23 mouse cellular contexts compared by ENCODE assay signal in genomic region chr3:34577115-34577514, GRCm38 (mm10).
DNase-seq lines count a peak whose midpoint lies in the region; ATAC-seq and TF ChIP-seq lines count a peak whose summit lies in the region.
"Had no signal": no experiment of that assay in that cellular context is flagged by ENCODE, and none has a peak within 500 bp of the region (broad histone marks: within the 10 kb centered on the region; RNA-seq: fewer than 3 reads in every experiment).

No protein-coding gene starts in this region.

- H3K9ac ChIP-seq in forebrain, embryonic 12.5 days, result no peak overlapping the region
- H3K9ac ChIP-seq in hindbrain, embryonic 11.5 days (ENCODE audit: low read depth, low read length), result no peak overlapping the region
- H3K9ac ChIP-seq in hindbrain, postnatal 0 days (replicated peaks; ENCODE audit: low read length), result no peak overlapping the region
- no peak overlapping the region for H3K9ac ChIP-seq in midbrain, embryonic 15.5 days
- H3K9ac ChIP-seq in hindbrain, embryonic 14.5 days, result no peak overlapping the region
- H3K9ac ChIP-seq: embryonic facial prominence, embryonic 15.5 days; heart, embryonic 13.5 days had no signal

- no peak for DNase-seq in forebrain, embryonic 10.5 days (ENCODE audit: extremely low spot score, low spot score)
- no peak for DNase-seq in hindbrain, embryonic 11.5 days (ENCODE audit: low spot score)
- no peak for DNase-seq in hindbrain, postnatal 0 days (ENCODE audit: low spot score)
- DNase-seq in midbrain, embryonic 10.5 days (ENCODE audit: low spot score), result no peak
- DNase-seq in hindbrain, embryonic 14.5 days (ENCODE audit: low spot score), result no peak
- no peak for DNase-seq in thymus, adult 2 months
- DNase-seq: adrenal gland, adult 8-10 months; adrenal gland, postnatal 36 days; B cell, adult 2 months; cerebellum, adult 11 months; cerebellum, adult 8-10 months; embryo, embryonic 11 days; gastrocnemius, adult 2 months; gastrocnemius, postnatal 25 days; heart, postnatal 36 days had no signal

- no peak for TF ChIP-seq POLR2A in thymus, adult 2 months (IDR thresholded peaks at IDR 0.05; ENCODE audit: control insufficient read depth, extremely low read depth, insufficient read depth, low read length, poor library complexity)

- WGBS in forebrain, embryonic 12.5 days, result 44% methylated on average over 6 of the region's 6 CpGs
- WGBS in forebrain, embryonic 10.5 days, result 61% methylated on average over 6 of the region's 6 CpGs
- WGBS in hindbrain, embryonic 11.5 days, result 77% methylated on average over 6 of the region's 6 CpGs
- WGBS in hindbrain, postnatal 0 days, result 64% methylated on average over 6 of the region's 6 CpGs
- WGBS in midbrain, embryonic 15.5 days, result 45% methylated on average over 6 of the region's 6 CpGs
- WGBS in midbrain, embryonic 10.5 days, result 76% methylated on average over 6 of the region's 6 CpGs
- 54% methylated on average over 6 of the region's 6 CpGs for WGBS in hindbrain, embryonic 14.5 days
- 88% methylated on average over 6 of the region's 6 CpGs for WGBS in thymus, adult 2 months

- no peak overlapping the region for H3K4me2 ChIP-seq in forebrain, embryonic 12.5 days
- H3K4me2 ChIP-seq in hindbrain, embryonic 11.5 days (replicated peaks; ENCODE audit: low read depth, low read length), result no peak overlapping the region
- no peak overlapping the region for H3K4me2 ChIP-seq in hindbrain, postnatal 0 days (ENCODE audit: low read depth, low read length)
- no peak overlapping the region for H3K4me2 ChIP-seq in midbrain, embryonic 15.5 days
- H3K4me2 ChIP-seq in hindbrain, embryonic 14.5 days (replicated peaks), result no peak overlapping the region
- H3K4me2 ChIP-seq: embryonic facial prominence, embryonic 15.5 days; heart, embryonic 13.5 days had no signal

- TF ChIP-seq CTCF in hindbrain, postnatal 0 days (IDR thresholded peaks at IDR 0.05; ENCODE audit: low read depth), result no peak
- no peak for TF ChIP-seq CTCF in thymus, adult 2 months (IDR thresholded peaks at IDR 0.05; ENCODE audit: borderline replicate concordance, control insufficient read depth, extremely low read depth, insufficient read depth, low read length, poor library complexity)

- H3K36me3 ChIP-seq in forebrain, embryonic 12.5 days (replicated peaks), result 0 out of 2 replicates have a peak, but pooled peaks cover 4% of the 10 kb centered on the region
- H3K36me3 ChIP-seq in forebrain, embryonic 10.5 days (replicated peaks), result peaks cover 18% of the 10 kb centered on the region
- no peaks in the 10 kb centered on the region for H3K36me3 ChIP-seq in hindbrain, embryonic 11.5 days (ENCODE audit: control insufficient read depth, insufficient read depth, low read length)
- H3K36me3 ChIP-seq in hindbrain, postnatal 0 days (ENCODE audit: insufficient read depth, low read length), result no peaks in the 10 kb centered on the region
- no peaks in the 10 kb centered on the region for H3K36me3 ChIP-seq in midbrain, embryonic 15.5 days (replicated peaks)
- peaks cover 11% of the 10 kb centered on the region; the same call in 1 of the 2 replicates for H3K36me3 ChIP-seq in midbrain, embryonic 10.5 days
- H3K36me3 ChIP-seq in hindbrain, embryonic 14.5 days (replicated peaks; ENCODE audit: control insufficient read depth, insufficient read depth), result no peaks in the 10 kb centered on the region
- no peaks in the 10 kb centered on the region for H3K36me3 ChIP-seq in thymus, adult 2 months (ENCODE audit: control insufficient read depth, insufficient read depth, low read length)
- H3K36me3 ChIP-seq: embryonic facial prominence, embryonic 15.5 days; G1E; heart, embryonic 13.5 days had no signal

- H3K27me3 ChIP-seq in forebrain, embryonic 12.5 days, result peaks cover 13% of the 10 kb centered on the region
- H3K27me3 ChIP-seq in forebrain, embryonic 10.5 days (ENCODE audit: poor library complexity, severe bottlenecking), result peaks cover 59% of the 10 kb centered on the region
- H3K27me3 ChIP-seq in hindbrain, embryonic 11.5 days (ENCODE audit: control insufficient read depth, insufficient read depth, low read length), result no peaks in the 10 kb centered on the region
- H3K27me3 ChIP-seq in hindbrain, postnatal 0 days (ENCODE audit: insufficient read depth, low read length), result no peaks in the 10 kb centered on the region
- H3K27me3 ChIP-seq in midbrain, embryonic 15.5 days (replicated peaks), result no peaks in the 10 kb centered on the region
- H3K27me3 ChIP-seq in midbrain, embryonic 10.5 days (ENCODE audit: low read depth, poor library complexity, severe bottlenecking), result peaks cover 8% of the 10 kb centered on the region
- H3K27me3 ChIP-seq in hindbrain, embryonic 14.5 days (ENCODE audit: control insufficient read depth, insufficient read depth, low read length), result no peaks in the 10 kb centered on the region
- H3K27me3 ChIP-seq in thymus, adult 2 months (ENCODE audit: control insufficient read depth, insufficient read depth, low read length), result no peaks in the 10 kb centered on the region
- H3K27me3 ChIP-seq: embryonic facial prominence, embryonic 15.5 days; heart, embryonic 13.5 days had no signal

- no peak overlapping the region for H3K4me3 ChIP-seq in forebrain, embryonic 12.5 days (replicated peaks)
- H3K4me3 ChIP-seq in forebrain, embryonic 10.5 days, result no peak overlapping the region
- H3K4me3 ChIP-seq in hindbrain, embryonic 11.5 days (ENCODE audit: low read depth, low read length), result no peak overlapping the region
- H3K4me3 ChIP-seq in hindbrain, postnatal 0 days (ENCODE audit: low read length), result no peak overlapping the region
- no peak overlapping the region for H3K4me3 ChIP-seq in midbrain, embryonic 15.5 days
- no peak overlapping the region for H3K4me3 ChIP-seq in midbrain, embryonic 10.5 days
- no peak overlapping the region for H3K4me3 ChIP-seq in hindbrain, embryonic 14.5 days (replicated peaks; ENCODE audit: low read length)
- H3K4me3 ChIP-seq in thymus, adult 2 months (ENCODE audit: control insufficient read depth, insufficient read depth, low read length), result no peak overlapping the region
- H3K4me3 ChIP-seq: embryonic facial prominence, embryonic 15.5 days; erythroblast, embryonic 14.5 days; gastrocnemius, adult 2 months; heart, embryonic 13.5 days had no signal

- peaks cover 57% of the 10 kb centered on the region for H3K4me1 ChIP-seq in forebrain, embryonic 12.5 days
- H3K4me1 ChIP-seq in forebrain, embryonic 10.5 days, result peaks cover 71% of the 10 kb centered on the region
- H3K4me1 ChIP-seq in hindbrain, embryonic 11.5 days (replicated peaks; ENCODE audit: control insufficient read depth, insufficient read depth, low read length), result no peaks in the 10 kb centered on the region; the same call in 1 of the 2 replicates
- H3K4me1 ChIP-seq in hindbrain, postnatal 0 days (ENCODE audit: insufficient read depth, low read length), result peaks cover 7% of the 10 kb centered on the region; the same call in 1 of the 2 replicates
- peaks cover 22% of the 10 kb centered on the region for H3K4me1 ChIP-seq in midbrain, embryonic 15.5 days
- H3K4me1 ChIP-seq in midbrain, embryonic 10.5 days, result peaks cover 54% of the 10 kb centered on the region
- peaks cover 18% of the 10 kb centered on the region; the same call in 1 of the 2 replicates for H3K4me1 ChIP-seq in hindbrain, embryonic 14.5 days (replicated peaks; ENCODE audit: control insufficient read depth, insufficient read depth, low read length)
- no peaks in the 10 kb centered on the region for H3K4me1 ChIP-seq in thymus, adult 2 months (replicated peaks; ENCODE audit: control insufficient read depth, insufficient read depth, low read length)
- H3K4me1 ChIP-seq: embryonic facial prominence, embryonic 15.5 days; heart, embryonic 13.5 days had no signal

- ATAC-seq in forebrain, embryonic 12.5 days (ENCODE audit: low FRiP score), result no peak
- no peak for ATAC-seq in hindbrain, embryonic 11.5 days (ENCODE audit: low FRiP score)
- ATAC-seq in hindbrain, postnatal 0 days, result no peak
- ATAC-seq in midbrain, embryonic 15.5 days (replicated peaks), result no peak
- ATAC-seq in hindbrain, embryonic 14.5 days (ENCODE audit: low FRiP score), result no peak
- ATAC-seq: CD4-positive, CD25-positive, alpha-beta regulatory T cell, adult 4 months; intestine, embryonic 16.5 days had no signal

- H3K9me3 ChIP-seq in forebrain, embryonic 12.5 days, result no peaks in the 10 kb centered on the region
- H3K9me3 ChIP-seq in forebrain, embryonic 10.5 days, result no peaks in the 10 kb centered on the region
- no peaks in the 10 kb centered on the region for H3K9me3 ChIP-seq in hindbrain, embryonic 11.5 days (ENCODE audit: control insufficient read depth, low read length)
- H3K9me3 ChIP-seq in hindbrain, postnatal 0 days (ENCODE audit: low read length), result no peaks in the 10 kb centered on the region
- no peaks in the 10 kb centered on the region for H3K9me3 ChIP-seq in midbrain, embryonic 15.5 days
- no peaks in the 10 kb centered on the region for H3K9me3 ChIP-seq in midbrain, embryonic 10.5 days (replicated peaks)
- H3K9me3 ChIP-seq in hindbrain, embryonic 14.5 days (ENCODE audit: control insufficient read depth, low read length), result no peaks in the 10 kb centered on the region
- H3K9me3 ChIP-seq: embryonic facial prominence, embryonic 15.5 days; heart, embryonic 13.5 days had no signal

- H3K27ac ChIP-seq in forebrain, embryonic 12.5 days, result peak overlapping the region; percentile 60
- H3K27ac ChIP-seq in forebrain, embryonic 10.5 days, result no peak overlapping the region
- 0 out of 2 replicates have a peak overlapping the region, but pooled peaks have one; percentile 44 for H3K27ac ChIP-seq in hindbrain, embryonic 11.5 days (ENCODE audit: low read depth, low read length)
- H3K27ac ChIP-seq in hindbrain, postnatal 0 days, result no peak overlapping the region
- peak overlapping the region; percentile 6 for H3K27ac ChIP-seq in midbrain, embryonic 15.5 days
- no peak overlapping the region for H3K27ac ChIP-seq in midbrain, embryonic 10.5 days (replicated peaks)
- 0 out of 2 replicates have a peak overlapping the region, but pooled peaks have one; percentile 33 for H3K27ac ChIP-seq in hindbrain, embryonic 14.5 days
- H3K27ac ChIP-seq in thymus, adult 2 months (ENCODE audit: control insufficient read depth, insufficient read depth, low read length), result no peak overlapping the region
- H3K27ac ChIP-seq: embryonic facial prominence, embryonic 15.5 days; gastrocnemius, adult 2 months; heart, embryonic 13.5 days had no signal

Comparison
In these comparisons a context has a peak if more than half of its experiments do, and no peak if none do; other contexts are left out.
1. H3K27ac ChIP-seq: peak in forebrain, embryonic 12.5 days (single experiment), hindbrain, embryonic 11.5 days (single experiment), midbrain, embryonic 15.5 days (single experiment) and hindbrain, embryonic 14.5 days (single experiment); none in forebrain, embryonic 10.5 days (single experiment), hindbrain, postnatal 0 days (single experiment), midbrain, embryonic 10.5 days (single experiment) and thymus, adult 2 months (single experiment).